Mouse (Mus musculus) hindbrain, embryonic 15.5 days (tissue): ENCODE measurements around the gene Dhx35. TPM values are rescaled to one million over a fixed set of nuclear protein-coding genes. Genes with fewer than 3 reads are reported as not detected.
A peak's percentile ranks its signal among the peaks of the same experiment; 100 is the strongest.

ENCODE experiments used
- ATAC-seq: fragments of 200-750 bp; cut with Nextera tagmentation; 2 replicates; pipeline ENCODE4 v1.8.0; 2017; ENCODE audit warnings: low read depth, moderate number of reproducible peaks, moderate TSS enrichment; ENCODE audit not compliant: low FRiP score
- H3K27ac ChIP-seq: fragments of 300-500 bp; sonication (generic); replicated peaks from 2 replicates; pipeline ENCODE4 v1.5.1; 2015; ENCODE audit warnings: mild to moderate bottlenecking, inconsistent platforms
- H3K27me3 ChIP-seq: fragments of 300-500 bp; sonication (generic); 2 replicates; pipeline ENCODE4 v1.6.1; 2015; ENCODE audit warnings: control low read depth, inconsistent platforms
- H3K36me3 ChIP-seq: fragments of 300-500 bp; sonication (generic); 2 replicates; pipeline ENCODE4 v1.6.1; 2015; ENCODE audit warnings: control low read depth, inconsistent platforms
- H3K4me1 ChIP-seq: fragments of 300-500 bp; sonication (generic); replicated peaks from 2 replicates; pipeline ENCODE4 v1.6.1; 2015; ENCODE audit warnings: control low read depth, inconsistent platforms
- H3K4me2 ChIP-seq: fragments of 300-500 bp; sonication (generic); 2 replicates; pipeline ENCODE4 v1.6.1; 2015; ENCODE audit warnings: moderate library complexity, mild to moderate bottlenecking, inconsistent platforms
- H3K4me3 ChIP-seq: fragments of 300-500 bp; sonication (generic); 2 replicates; pipeline ENCODE4 v1.5.1; 2015; ENCODE audit warnings: mild to moderate bottlenecking, inconsistent platforms
- H3K9ac ChIP-seq: fragments of 300-500 bp; sonication (generic); 2 replicates; pipeline ENCODE4 v1.6.1; 2015; ENCODE audit warnings: inconsistent platforms
- H3K9me3 ChIP-seq: fragments of 300-500 bp; sonication (generic); 2 replicates; pipeline ENCODE4 v1.6.1; 2016; ENCODE audit warnings: control low read depth, inconsistent platforms
- WGBS: fragments of 180-500 bp; shearing (Covaris S2); methylation state at CpG from one replicate; pipeline ENCODE4 v1.1.7; 2015; 5-methylcytosine and 5-hydroxymethylcytosine counted together
- polyA plus RNA-seq: library from polyadenylated mRNA; unstranded; fragments of >200 nt; fragmentation: Nextera tagmentation; extraction: Ambion mirVana; gene quantifications from 2 replicates; pipeline ENCODE4 v1.2.1, GENCODE M21; 2015

Dhx35 gene
- polyA plus RNA-seq, 1 experiment from 2014 or later = 12.2 TPM

- Histone ChIP-seq H3K4me1 (peaks cover 43% of the 10 kb centered on the region), H3K36me3 (no peaks in the 10 kb centered on the region), H3K4me2 (no peak overlapping the region), H3K27ac (no peak overlapping the region), H3K9me3 (no peaks in the 10 kb centered on the region), H3K4me3 (no peak overlapping the region), H3K27me3 (no peaks in the 10 kb centered on the region), H3K9ac (no peak overlapping the region)
- ATAC-seq = no peak
- WGBS = 86% methylated on average over 13 of the region's 13 CpGs
These were observed 21.8 kb upstream of the Dhx35 start for GRCm38 (mm10) chr2:158772808-158773207.

- no peak overlapping the region for H3K27ac ChIP-seq
- ATAC-seq = no peak
- H3K4me1 ChIP-seq = peaks cover 29% of the 10 kb centered on the region
- H3K4me2 ChIP-seq = no peak overlapping the region
- no peak overlapping the region for H3K9ac ChIP-seq
- no peaks in the 10 kb centered on the region for H3K9me3 ChIP-seq
- no peaks in the 10 kb centered on the region for H3K36me3 ChIP-seq
- WGBS = 85% methylated on average over 8 of the region's 8 CpGs
- H3K27me3 ChIP-seq = no peaks in the 10 kb centered on the region
- no peak overlapping the region for H3K4me3 ChIP-seq
These were observed 19.7 kb upstream of the Dhx35 start for GRCm38 (mm10) chr2:158774886-158775285.

DNA sequence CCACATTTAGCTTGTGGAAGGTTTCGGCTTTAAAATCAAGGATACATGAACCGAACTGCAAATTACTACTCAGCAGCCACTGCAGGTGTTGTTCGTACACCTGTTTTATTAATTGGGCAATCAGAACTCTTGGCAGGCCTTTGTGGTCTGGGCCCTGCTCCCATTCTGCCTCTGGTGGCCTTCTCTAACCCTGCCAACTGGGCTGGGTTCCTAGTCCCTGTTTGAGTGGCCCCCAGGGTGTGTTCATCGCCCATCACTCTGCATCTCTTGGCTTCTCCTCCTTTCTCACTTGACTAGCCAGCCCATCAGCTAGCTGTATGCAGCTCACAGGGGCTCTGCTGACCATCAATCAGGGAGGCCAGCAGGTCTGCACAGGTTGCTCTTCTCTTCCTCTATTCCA, 17.9 kb upstream of the Dhx35 start:
- H3K9me3 ChIP-seq = no peaks in the 10 kb centered on the region
- 89% methylated on average over 4 of the region's 4 CpGs for WGBS
- no peak for ATAC-seq

GRCm38 (mm10) chr2:158777490-158777889, 17.1 kb upstream of the Dhx35 start:
- H3K27ac ChIP-seq = no peak overlapping the region
- 59% methylated on average over 6 of the region's 6 CpGs for WGBS

More for the DNA sequence above, 17.9 kb upstream of the Dhx35 start:
- H3K4me1 ChIP-seq = peaks cover 12% of the 10 kb centered on the region; the same call in 1 of the 2 replicates
- no peak overlapping the region for H3K27ac ChIP-seq
- H3K27me3 ChIP-seq = no peaks in the 10 kb centered on the region
- no peaks in the 10 kb centered on the region for H3K36me3 ChIP-seq
- H3K4me2 ChIP-seq = no peak overlapping the region
- no peak overlapping the region for H3K9ac ChIP-seq
- no peak overlapping the region for H3K4me3 ChIP-seq

GRCm38 (mm10) chr2:158778349-158778748, 16.3 kb upstream of the Dhx35 start:
- no peaks in the 10 kb centered on the region for H3K27me3 ChIP-seq
- H3K27ac ChIP-seq = no peak overlapping the region
- no peak for ATAC-seq
- H3K9me3 ChIP-seq = no peaks in the 10 kb centered on the region
- H3K4me3 ChIP-seq = no peak overlapping the region
- no peak overlapping the region for H3K9ac ChIP-seq
- no peak overlapping the region for H3K4me2 ChIP-seq
- H3K36me3 ChIP-seq = no peaks in the 10 kb centered on the region
- H3K4me1 ChIP-seq = peaks cover 12% of the 10 kb centered on the region; the same call in 1 of the 2 replicates
- 79% methylated on average over 7 of the region's 7 CpGs for WGBS

More at GRCm38 (mm10) chr2:158777490-158777889, 17.1 kb upstream of the Dhx35 start:
- H3K9ac ChIP-seq = no peak overlapping the region
- H3K27me3 ChIP-seq = no peaks in the 10 kb centered on the region
- H3K4me3 ChIP-seq = no peak overlapping the region
- no peak for ATAC-seq
- H3K4me1 ChIP-seq = peaks cover 12% of the 10 kb centered on the region; the same call in 1 of the 2 replicates
- H3K36me3 ChIP-seq = no peaks in the 10 kb centered on the region
- no peaks in the 10 kb centered on the region for H3K9me3 ChIP-seq
- no peak overlapping the region for H3K4me2 ChIP-seq

DNA sequence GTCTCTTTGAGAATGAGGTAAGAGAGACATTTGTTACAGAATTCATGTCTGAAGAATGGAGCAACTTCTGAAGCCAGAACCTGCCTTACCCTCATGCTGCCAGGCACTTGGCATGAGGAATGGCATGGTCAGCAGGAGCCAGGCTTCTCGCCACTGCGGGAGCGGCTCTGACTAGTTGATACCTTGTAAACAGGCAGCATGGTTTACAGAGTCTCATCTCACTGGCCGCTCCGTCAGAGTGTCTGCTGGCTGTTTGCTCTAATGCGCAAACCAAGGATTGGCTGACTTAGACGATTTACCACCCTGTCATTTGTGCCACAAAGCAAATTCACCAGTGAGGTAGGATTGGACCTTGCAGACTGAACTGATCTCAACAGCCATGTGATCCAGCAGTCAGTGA, 13.5 kb upstream of the Dhx35 start:
- H3K9ac ChIP-seq = no peak overlapping the region
- 91% methylated on average over 7 of the region's 7 CpGs for WGBS
- ATAC-seq = no peak

DNA sequence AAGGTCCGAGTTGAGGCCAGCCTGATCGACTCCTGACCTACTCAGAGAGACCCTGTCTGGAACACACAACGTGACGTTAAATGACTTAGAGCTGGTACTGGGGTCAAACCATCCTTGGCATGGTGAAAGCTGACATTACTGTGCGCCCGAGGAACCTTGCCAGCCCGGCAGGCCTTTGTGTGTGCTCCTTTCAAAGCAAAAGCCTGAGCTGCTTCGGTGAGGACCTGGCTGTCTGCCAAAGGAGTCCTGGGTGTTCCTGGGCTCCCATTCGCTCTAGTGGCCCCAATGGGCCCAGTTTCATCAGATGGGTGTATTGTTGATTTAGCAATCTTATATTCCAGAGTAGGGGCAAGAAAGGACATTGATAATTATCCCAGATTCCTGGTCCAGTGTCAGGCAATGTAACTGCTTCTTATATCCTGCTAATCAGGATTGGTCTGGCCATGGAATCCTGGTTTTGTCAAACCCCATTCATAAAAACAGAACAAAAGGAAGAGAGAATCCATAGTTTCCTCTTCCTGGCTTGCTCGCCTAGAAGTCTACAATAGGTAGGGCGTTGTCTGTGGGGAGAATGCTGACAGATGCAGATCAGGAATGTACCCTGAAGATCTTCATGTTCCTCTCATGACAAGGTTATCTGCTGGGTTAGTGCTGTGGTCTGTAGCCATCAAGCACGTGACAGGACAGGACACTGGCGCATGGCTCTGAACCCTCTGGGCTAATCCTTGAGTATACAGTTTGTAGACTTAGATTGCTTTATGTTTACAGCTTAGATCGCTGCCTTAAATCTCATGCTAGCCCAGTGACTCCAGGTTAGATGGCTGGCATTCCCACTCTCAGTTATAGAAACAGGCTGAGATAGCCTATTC, 7.4 kb upstream of the Dhx35 start:
- Histone ChIP-seq H3K4me2 (no peak overlapping the region), H3K9ac (no peak overlapping the region), H3K27me3 (no peaks in the 10 kb centered on the region), H3K4me3 (no peak overlapping the region), H3K27ac (no peak overlapping the region), H3K36me3 (no peaks in the 10 kb centered on the region), H3K4me1 (no peaks in the 10 kb centered on the region), H3K9me3 (no peaks in the 10 kb centered on the region)
- 75% methylated on average over 14 of the region's 14 CpGs for WGBS
- no peak for ATAC-seq

More for the DNA sequence above, 13.5 kb upstream of the Dhx35 start:
- H3K36me3 ChIP-seq = no peaks in the 10 kb centered on the region
- H3K4me2 ChIP-seq = no peak overlapping the region
- peaks cover 12% of the 10 kb centered on the region; the same call in 1 of the 2 replicates for H3K4me1 ChIP-seq
- H3K9me3 ChIP-seq = no peaks in the 10 kb centered on the region
- no peak overlapping the region for H3K27ac ChIP-seq
- H3K27me3 ChIP-seq = no peaks in the 10 kb centered on the region
- H3K4me3 ChIP-seq = no peak overlapping the region

- Histone ChIP-seq H3K4me3 (peak overlapping the region; percentile 64), H3K27me3 (no peaks in the 10 kb centered on the region), H3K27ac (peak overlapping the region; percentile 77), H3K9ac (peak overlapping the region; percentile 62), H3K4me1 (peaks cover 14% of the 10 kb centered on the region), H3K36me3 (no peaks in the 10 kb centered on the region), H3K4me2 (peak overlapping the region; percentile 72), H3K9me3 (no peaks in the 10 kb centered on the region)
- 12% methylated on average over 15 of the region's 15 CpGs for WGBS
- ATAC-seq = no peak; the same call in 1 of the 2 replicates
These were observed 436 bp downstream of the Dhx35 start for GRCm38 (mm10) chr2:158795043-158795442.

GRCm38 (mm10) chr2:158795875-158796274, 1.3 kb downstream of the Dhx35 start:
- H3K9me3 ChIP-seq = no peaks in the 10 kb centered on the region
- no peaks in the 10 kb centered on the region for H3K36me3 ChIP-seq
- no peak for ATAC-seq
- no peak overlapping the region for H3K27ac ChIP-seq
- no peak overlapping the region for H3K4me2 ChIP-seq
- no peak overlapping the region for H3K4me3 ChIP-seq
- H3K27me3 ChIP-seq = no peaks in the 10 kb centered on the region
- no peak overlapping the region for H3K9ac ChIP-seq
- peaks cover 14% of the 10 kb centered on the region for H3K4me1 ChIP-seq
- 81% methylated on average over 2 of the region's 2 CpGs for WGBS

GRCm38 (mm10) chr2:158799328-158799727, 4.7 kb downstream of the Dhx35 start:
- Histone ChIP-seq H3K9ac (no peak overlapping the region), H3K4me2 (no peak overlapping the region), H3K27me3 (no peaks in the 10 kb centered on the region), H3K4me3 (no peak overlapping the region), H3K27ac (0 out of 2 replicates have a peak overlapping the region, but pooled peaks have one; percentile 5), H3K36me3 (peaks cover 10% of the 10 kb centered on the region; the same call in 1 of the 2 replicates), H3K4me1 (0 out of 2 replicates have a peak, but pooled peaks cover 7% of the 10 kb centered on the region), H3K9me3 (no peaks in the 10 kb centered on the region)
- no peak for ATAC-seq
- 37% methylated on average over 4 of the region's 4 CpGs for WGBS

- no peaks in the 10 kb centered on the region for H3K4me1 ChIP-seq
- H3K27me3 ChIP-seq = no peaks in the 10 kb centered on the region
- H3K36me3 ChIP-seq = peaks cover 10% of the 10 kb centered on the region; the same call in 1 of the 2 replicates
- no peak overlapping the region for H3K27ac ChIP-seq
- 94% methylated on average over 8 of the region's 8 CpGs for WGBS
- no peak overlapping the region for H3K4me2 ChIP-seq
- no peaks in the 10 kb centered on the region for H3K9me3 ChIP-seq
- no peak for ATAC-seq
- no peak overlapping the region for H3K4me3 ChIP-seq
- no peak overlapping the region for H3K9ac ChIP-seq
These were observed 6.2 kb downstream of the Dhx35 start for GRCm38 (mm10) chr2:158800788-158801187.

DNA sequence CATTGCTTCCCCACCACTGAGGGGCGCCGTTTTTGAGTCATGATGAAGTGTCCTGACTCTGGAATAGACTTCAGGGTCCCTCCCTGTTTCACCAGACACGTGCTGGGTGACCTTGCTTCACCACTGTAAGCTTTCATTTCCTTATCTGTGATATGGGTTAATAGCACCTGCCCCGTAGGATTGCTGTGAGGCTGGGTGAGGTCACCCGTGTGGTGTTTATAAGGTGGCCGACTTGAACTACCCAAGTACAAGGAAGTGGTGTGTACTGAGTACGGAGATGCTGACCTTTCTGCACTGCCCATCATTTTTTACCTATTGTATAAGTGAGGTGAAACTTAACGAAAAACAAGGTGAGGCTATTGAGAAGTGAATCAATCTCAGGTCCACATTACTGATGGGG, 9.0 kb downstream of the Dhx35 start:
- Histone ChIP-seq H3K9ac (no peak overlapping the region), H3K4me1 (no peaks in the 10 kb centered on the region), H3K27ac (no peak overlapping the region), H3K27me3 (no peaks in the 10 kb centered on the region), H3K9me3 (no peaks in the 10 kb centered on the region), H3K4me2 (no peak overlapping the region), H3K36me3 (peaks cover 13% of the 10 kb centered on the region), H3K4me3 (no peak overlapping the region)
- ATAC-seq = no peak
- WGBS = 91% methylated on average over 8 of the region's 8 CpGs
